ENCODE assay signal across 15 mouse cellular contexts in the genomic region with DNA sequence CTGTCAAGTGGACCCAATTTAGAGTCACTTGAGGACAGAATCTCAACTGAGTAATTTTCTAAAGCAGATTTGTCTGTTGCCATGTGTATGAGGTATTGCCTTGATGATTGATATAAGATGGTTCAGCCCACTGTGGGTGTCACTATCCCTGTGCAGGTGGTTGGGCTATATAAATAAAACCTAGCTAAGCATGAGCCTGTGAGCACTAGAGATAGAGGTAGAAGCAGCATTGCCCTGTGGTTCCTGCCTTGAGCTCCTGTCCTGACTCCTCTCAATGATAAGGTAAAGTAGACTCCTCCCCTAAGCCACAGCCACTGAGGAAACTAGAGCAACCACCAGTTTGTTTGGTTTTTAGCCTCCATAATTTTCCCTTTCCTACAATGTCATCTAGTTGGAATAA.
"Had no signal": no experiment of that assay in that cellular context is flagged by ENCODE, and none has a peak within 500 bp of the region (broad histone marks: within the 10 kb centered on the region; RNA-seq: fewer than 3 reads in every experiment).

No protein-coding gene starts in this region.

- H3K9ac ChIP-seq: liver, embryonic 12.5 days; liver, embryonic 14.5 days; lung, embryonic 14.5 days; midbrain, embryonic 13.5 days; neural tube, embryonic 12.5 days; stomach, embryonic 15.5 days had no signal

- H3K4me2 ChIP-seq: liver, embryonic 12.5 days; lung, embryonic 14.5 days; midbrain, embryonic 13.5 days; neural tube, embryonic 12.5 days; stomach, embryonic 15.5 days had no signal

- H3K4me3 ChIP-seq: liver, embryonic 12.5 days; megakaryocyte, embryonic 14.5 days; midbrain, embryonic 10.5 days; midbrain, embryonic 13.5 days; neural tube, embryonic 12.5 days; stomach, embryonic 15.5 days had no signal

- H3K27me3 ChIP-seq: liver, embryonic 12.5 days; megakaryocyte, embryonic 14.5 days; midbrain, embryonic 13.5 days; neural tube, embryonic 12.5 days; stomach, embryonic 15.5 days had no signal

- H3K27ac ChIP-seq: liver, embryonic 12.5 days; liver, embryonic 14.5 days; midbrain, embryonic 10.5 days; midbrain, embryonic 13.5 days; neural tube, embryonic 12.5 days; stomach, embryonic 15.5 days; stomach, postnatal 0 days had no signal

- H3K4me1 ChIP-seq: liver, embryonic 12.5 days; neural tube, embryonic 12.5 days; stomach, embryonic 15.5 days had no signal

- DNase-seq: lung, adult 18-20 months; lung, embryonic 14.5 days; lung, postnatal 10 days; lung, postnatal 4 days; right cerebral cortex, postnatal 14 days; thymus, adult 2 months; thymus, postnatal 36 days had no signal

- ATAC-seq: liver, embryonic 12.5 days; midbrain, embryonic 13.5 days had no signal

- H3K9me3 ChIP-seq: liver, embryonic 12.5 days; megakaryocyte, embryonic 14.5 days; midbrain, embryonic 10.5 days; midbrain, embryonic 13.5 days; neural tube, embryonic 12.5 days; stomach, embryonic 15.5 days had no signal

- H3K36me3 ChIP-seq: liver, embryonic 12.5 days; midbrain, embryonic 10.5 days; midbrain, embryonic 13.5 days; neural tube, embryonic 12.5 days; stomach, embryonic 15.5 days had no signal
